Mouse (Mus musculus): ENCODE results near the gene Mef2b. TPM values are rescaled to one million over a fixed set of nuclear protein-coding genes. Genes with fewer than 3 reads are reported as not detected.
A peak's percentile ranks its signal among the peaks of the same experiment; 100 is the strongest.

Mef2b gene
- polyA plus RNA-seq (2012; rRNA removed) = 0.34 and 0.65 TPM in 2 replicates

GRCm38 (mm10) chr8:70139026-70139857 is at the start of gene Mef2b, which contains the start of the genes Rfxank and Borcs8:
Gene Mef2b, plus strand, starts transcription at chr8:70139711.
Gene Rfxank, minus strand, starts transcription at chr8:70139154.
Gene Borcs8, plus strand, starts transcription at chr8:70139499.
- DNase-seq (ENCODE audit: extremely low spot score in 1 of 2, low spot score in 1 of 2) = peak; percentile 98 to 99

GRCm38 (mm10) chr8:70092786-70093185 is 46.7 kb upstream of the Mef2b start:
- DNase-seq (ENCODE audit: extremely low spot score in 1 of 2, low spot score in 1 of 2) = no peak

- DNase-seq (ENCODE audit: extremely low spot score in 1 of 2, low spot score in 1 of 2) = peak; percentile 56 to 78
These were observed 40.2 kb upstream of the Mef2b start for GRCm38 (mm10) chr8:70099276-70099675.

DNA sequence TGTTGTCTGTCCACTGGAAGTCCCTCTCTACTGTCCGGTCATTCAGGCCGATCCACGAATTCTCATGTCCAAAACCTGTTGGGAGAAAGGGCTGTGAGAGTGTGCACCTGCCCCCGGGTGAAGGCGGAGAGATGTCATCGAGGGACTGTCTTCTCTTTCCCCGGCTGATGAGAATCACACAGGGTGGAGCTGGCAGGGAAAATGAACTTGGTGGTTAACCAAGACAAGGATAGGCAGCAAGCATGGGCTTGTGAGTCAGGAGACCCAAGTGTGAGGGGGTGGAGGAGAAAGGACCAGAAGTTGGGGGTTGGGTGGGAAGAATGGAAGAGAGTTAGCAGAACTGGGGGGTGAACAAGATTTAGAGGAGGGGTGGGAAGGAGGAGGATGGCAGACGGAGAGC is 39.3 kb upstream of the Mef2b start:
- peak; percentile 58 to 74 for DNase-seq (ENCODE audit: extremely low spot score in 1 of 2, low spot score in 1 of 2)

- no peak for DNase-seq (ENCODE audit: extremely low spot score in 1 of 2, low spot score in 1 of 2)
These were observed 35.0 kb upstream of the Mef2b start for GRCm38 (mm10) chr8:70104506-70104905.

- DNase-seq (ENCODE audit: extremely low spot score in 1 of 2, low spot score in 1 of 2) = no peak
These were observed 34.6 kb upstream of the Mef2b start for GRCm38 (mm10) chr8:70104922-70105321.

- DNase-seq (ENCODE audit: extremely low spot score in 1 of 2, low spot score in 1 of 2) = no peak
These were observed 29.1 kb upstream of the Mef2b start for GRCm38 (mm10) chr8:70110451-70110850.

DNA sequence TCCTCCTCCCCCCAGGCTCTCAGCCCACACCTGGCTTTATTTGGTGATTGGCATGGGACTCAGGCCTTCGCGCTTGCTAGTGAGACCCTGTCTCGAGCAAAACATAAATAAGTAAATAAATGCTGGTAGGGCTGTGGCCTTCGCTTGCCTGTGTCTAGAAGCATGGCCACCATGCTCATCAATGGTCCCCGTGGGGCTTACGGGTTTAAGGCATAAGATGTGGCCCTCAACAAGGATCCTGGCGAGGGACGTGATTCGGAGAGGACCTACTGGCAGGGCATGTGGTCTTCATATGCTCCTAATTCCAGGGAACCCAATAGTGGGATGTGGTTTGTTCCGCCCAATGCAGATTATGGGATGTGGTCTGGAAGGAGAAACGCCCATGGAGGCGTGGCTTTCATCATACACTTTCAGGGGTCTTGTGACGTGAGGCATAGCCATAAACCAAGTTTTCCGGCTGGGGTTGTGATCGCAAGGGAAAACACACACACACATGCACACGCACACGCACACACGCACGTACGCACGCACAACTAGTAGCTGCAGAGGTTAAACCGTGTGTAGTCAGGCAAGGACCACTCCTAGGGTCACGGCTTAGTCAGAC is 28.2 kb upstream of the Mef2b start:
- DNase-seq (ENCODE audit: extremely low spot score in 1 of 2, low spot score in 1 of 2) = no peak

DNA sequence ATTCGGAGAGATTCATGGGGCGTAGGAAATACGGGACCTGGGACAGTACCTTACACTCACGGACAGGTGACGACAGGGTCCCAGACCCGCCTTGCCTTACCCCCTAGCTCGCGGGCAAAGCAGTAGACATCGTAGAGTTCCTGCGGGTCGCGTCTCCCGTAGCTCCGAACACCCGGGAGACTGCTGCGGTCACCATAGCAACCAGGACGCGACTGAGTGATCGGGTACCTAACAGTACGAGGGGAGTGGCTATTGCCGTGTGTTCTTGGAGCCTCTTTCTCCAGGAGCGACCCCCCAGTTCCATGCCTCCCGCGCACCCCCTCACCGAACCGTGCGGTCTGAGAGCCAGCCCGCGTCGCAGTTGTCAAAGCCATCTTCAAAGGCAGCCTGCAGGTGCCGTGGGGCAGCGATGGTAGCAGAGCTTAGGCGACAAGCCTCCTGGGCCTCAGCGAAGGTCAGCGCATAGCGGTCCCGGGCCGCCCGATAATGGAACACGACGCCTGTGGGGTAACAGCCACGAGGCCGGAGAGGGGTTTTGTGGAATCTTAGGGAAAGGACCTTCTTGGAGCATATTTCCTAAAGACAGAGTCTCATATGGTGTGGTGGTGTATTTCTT is 27.0 kb upstream of the Mef2b start:
- DNase-seq (ENCODE audit: extremely low spot score in 1 of 2, low spot score in 1 of 2) = no peak

DNA sequence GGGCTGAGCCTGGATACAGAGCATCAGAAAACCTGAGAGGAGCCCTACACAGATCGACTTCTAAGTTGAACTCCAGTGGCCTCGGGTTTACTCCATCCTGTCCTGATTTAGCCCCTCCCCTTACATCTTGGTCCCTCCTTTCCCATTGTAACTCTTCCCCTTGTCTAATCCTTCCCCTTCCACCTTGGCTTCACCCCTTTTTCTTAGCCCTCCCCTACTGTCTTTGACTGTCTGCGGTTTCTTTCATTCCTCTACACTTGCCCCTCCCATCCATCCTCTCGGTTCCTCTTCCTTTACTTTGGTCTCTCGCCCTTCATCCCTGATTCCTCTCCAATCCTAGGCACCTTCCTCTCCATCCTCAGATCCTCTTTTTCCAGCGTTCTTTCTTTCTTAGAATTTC is 25.0 kb upstream of the Mef2b start:
- no peak for DNase-seq (ENCODE audit: extremely low spot score in 1 of 2, low spot score in 1 of 2)

- DNase-seq (ENCODE audit: extremely low spot score in 1 of 2, low spot score in 1 of 2) = no peak
These were observed 24.6 kb upstream of the Mef2b start for GRCm38 (mm10) chr8:70114892-70115291.

- DNase-seq (ENCODE audit: extremely low spot score in 1 of 2, low spot score in 1 of 2) = no peak
These were observed 21.9 kb upstream of the Mef2b start for GRCm38 (mm10) chr8:70117611-70118010.

GRCm38 (mm10) chr8:70118726-70119700 is 20.5 kb upstream of the Mef2b start:
- peak; percentile 83 to 85 for DNase-seq (ENCODE audit: extremely low spot score in 1 of 2, low spot score in 1 of 2)

DNA sequence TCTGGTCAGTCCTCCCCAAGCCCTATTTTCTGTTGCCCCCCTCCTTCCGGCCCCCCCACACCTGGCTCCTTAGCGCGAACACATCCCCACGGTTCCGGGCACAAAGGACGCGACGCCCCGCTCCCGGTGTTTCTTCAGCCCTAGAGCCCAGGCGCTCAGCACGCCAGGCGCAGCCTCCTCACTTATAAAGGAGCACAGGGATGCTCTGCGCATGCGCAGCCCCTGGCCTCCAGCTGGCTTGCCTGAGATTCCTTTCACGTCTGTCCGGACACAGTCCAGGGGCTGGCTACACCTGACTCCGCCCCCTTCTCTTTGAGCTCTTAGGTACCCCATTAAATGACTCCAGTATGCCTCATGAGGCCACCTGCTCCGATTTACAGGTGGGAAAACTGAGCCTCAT is 18.8 kb upstream of the Mef2b start, which contains the start of gene Ncan:
Gene Ncan, minus strand, starts transcription at position 207 of the 400 bp plus-strand sequence.
- peak; percentile 83 to 95 for DNase-seq (ENCODE audit: extremely low spot score in 1 of 2, low spot score in 1 of 2)

GRCm38 (mm10) chr8:70122863-70123262 is 16.6 kb upstream of the Mef2b start:
- DNase-seq (ENCODE audit: extremely low spot score in 1 of 2, low spot score in 1 of 2) = no peak

DNA sequence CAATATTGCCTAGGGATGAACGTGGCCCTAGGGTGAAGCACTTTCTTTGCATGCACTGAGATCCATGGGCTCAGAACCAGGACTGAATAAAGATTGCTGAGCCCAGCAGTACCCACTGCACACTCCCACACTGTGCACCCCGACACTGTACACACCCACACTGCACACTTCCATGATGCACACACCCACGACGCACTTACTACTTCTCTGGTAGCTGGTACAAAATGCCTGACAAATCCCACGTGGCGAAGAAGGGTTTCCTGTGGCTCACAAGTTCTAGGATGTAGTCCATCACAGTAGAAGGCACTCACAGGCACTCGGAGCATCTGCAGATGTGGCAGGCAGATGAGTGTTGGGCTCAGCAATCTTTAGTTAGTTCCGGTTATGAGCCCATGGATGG is 14.5 kb upstream of the Mef2b start:
- DNase-seq (ENCODE audit: extremely low spot score in 1 of 2, low spot score in 1 of 2) = peak in 1 of 2 experiments; percentile 53

GRCm38 (mm10) chr8:70128435-70128834 is 11.1 kb upstream of the Mef2b start:
- peak in 1 of 2 experiments; percentile 75 for DNase-seq (ENCODE audit: extremely low spot score in 1 of 2, low spot score in 1 of 2)

- peak; percentile 72 to 78 for DNase-seq (ENCODE audit: extremely low spot score in 1 of 2, low spot score in 1 of 2)
These were observed 10.1 kb upstream of the Mef2b start for GRCm38 (mm10) chr8:70129309-70129952.

DNA sequence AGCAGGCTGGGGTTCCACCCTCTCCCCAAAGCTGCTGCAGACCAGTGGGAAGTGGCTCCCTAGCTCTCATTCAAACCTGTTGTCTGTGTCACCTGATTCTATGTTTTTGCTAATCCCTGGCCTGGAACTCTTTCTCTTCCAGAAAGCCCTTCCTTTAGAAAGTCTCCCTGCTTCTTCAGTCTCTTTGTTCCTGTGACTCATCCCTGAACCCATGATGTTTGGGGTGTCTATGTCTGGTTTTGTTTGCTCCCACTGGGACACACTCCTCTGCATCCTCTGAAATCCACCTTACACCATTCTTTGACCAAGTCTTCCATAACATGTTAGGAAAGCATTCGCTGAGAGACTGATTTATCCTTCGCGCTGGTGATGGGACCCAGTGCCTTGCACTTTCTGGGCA is 9.4 kb upstream of the Mef2b start:
- no peak for DNase-seq (ENCODE audit: extremely low spot score in 1 of 2, low spot score in 1 of 2)

All from frontal cortex, adult 2 months (tissue).